Mouse (Mus musculus) ES-E14 (cell line): ENCODE data around the gene Cysrt1. TPM values are rescaled to one million over a fixed set of nuclear protein-coding genes. Genes with fewer than 3 reads are reported as not detected.
A peak's percentile ranks its signal among the peaks of the same experiment; 100 is the strongest.

Experiments
- DNase-seq: peaks from one replicate; pipeline ENCODE4 v3.0.0-alpha.2; 2013; ENCODE audit warnings: low read depth, low spot score
- H3K27ac ChIP-seq: 2 replicates; pipeline ENCODE4 v1.5.1; 2012; ENCODE audit warnings: low read depth, mild to moderate bottlenecking, low read length, moderate library complexity, mixed read lengths; ENCODE audit not compliant: poor library complexity, insufficient read depth, severe bottlenecking
- H3K36me3 ChIP-seq: 2 replicates; pipeline ENCODE4 v1.6.1; 2012; ENCODE audit warnings: mild to moderate bottlenecking, low read length, moderate library complexity, mixed read lengths; ENCODE audit not compliant: control insufficient read depth, poor library complexity, insufficient read depth, severe bottlenecking
- H3K4me1 ChIP-seq, 2 experiments: fragments of 150-350 bp in 1 of 2; sonication (generic) in 1 of 2; 2 replicates each; pipeline ENCODE4 v1.6.1; 2012; ENCODE audit warnings: low read length in 2 of 2, mild to moderate bottlenecking in 1 of 2, mixed read lengths in 1 of 2; ENCODE audit not compliant: control insufficient read depth in 2 of 2, insufficient read depth in 2 of 2, poor library complexity in 1 of 2
- H3K4me3 ChIP-seq, 2 experiments: fragments of 150-350 bp in 1 of 2; sonication (generic) in 1 of 2; 2 replicates each; pipeline ENCODE4 v1.5.1; 2012; ENCODE audit warnings: low read length in 2 of 2, low read depth in 1 of 2, mild to moderate bottlenecking in 1 of 2, mixed read lengths in 1 of 2; ENCODE audit not compliant: insufficient read depth in 1 of 2, poor library complexity in 1 of 2, severe bottlenecking in 1 of 2
- H3K9ac ChIP-seq: 2 replicates; pipeline ENCODE4 v1.6.1; 2012; ENCODE audit warnings: low read depth, mild to moderate bottlenecking, low read length, mixed read lengths; ENCODE audit not compliant: poor library complexity, insufficient read depth, severe bottlenecking
- H3K9me3 ChIP-seq: fragments of 150-350 bp; sonication (generic); 2 replicates; pipeline ENCODE4 v1.6.1; 2012; ENCODE audit warnings: low read depth, mild to moderate bottlenecking, low read length; ENCODE audit not compliant: control insufficient read depth, insufficient read depth
- CHD2 ChIP-seq: IDR thresholded peaks from 2 replicates; pipeline ENCODE4 v1.6.1; 2014; ENCODE audit warnings: mild to moderate bottlenecking, low read depth, low read length, inconsistent platforms
- HCFC1 ChIP-seq: IDR thresholded peaks from 2 replicates; pipeline ENCODE4 v1.6.1; 2012; ENCODE audit warnings: low read length, inconsistent platforms, borderline replicate concordance; ENCODE audit not compliant: insufficient read depth
- MAFK ChIP-seq: IDR thresholded peaks from 2 replicates; pipeline ENCODE4 v1.6.1; 2014; ENCODE audit warnings: mild to moderate bottlenecking, low read depth, low read length, inconsistent platforms; ENCODE audit not compliant: insufficient read depth
- ZC3H11A ChIP-seq: IDR thresholded peaks from 2 replicates; pipeline ENCODE4 v1.6.1; 2012; ENCODE audit warnings: low read depth, mild to moderate bottlenecking, inconsistent platforms, low read length, borderline replicate concordance
- ZNF384 ChIP-seq: IDR thresholded peaks from 2 replicates; pipeline ENCODE4 v1.6.1; 2012; ENCODE audit warnings: low read depth, low read length, inconsistent platforms
- in situ Hi-C, 2 experiments: fragments of 600-800 bp; cut with MboI; formaldehyde crosslinking; loops; one replicate each; pipeline ENCODE4 v1.15.1; 2025; ENCODE audit warnings: low sequenced_read_pairs in 2 of 2, inconsistent platforms in 1 of 2; ENCODE audit not compliant: unreplicated experiment in 2 of 2
- total RNA-seq: library from RNA; depleted of rRNA; stranded (reverse); fragments of 300-350 nt; gene quantifications from 2 replicates; pipeline ENCODE4 v1.2.3, GENCODE M21; 2012

Gene Cysrt1
- total RNA-seq, 1 experiment, result 0.58 TPM

DNA sequence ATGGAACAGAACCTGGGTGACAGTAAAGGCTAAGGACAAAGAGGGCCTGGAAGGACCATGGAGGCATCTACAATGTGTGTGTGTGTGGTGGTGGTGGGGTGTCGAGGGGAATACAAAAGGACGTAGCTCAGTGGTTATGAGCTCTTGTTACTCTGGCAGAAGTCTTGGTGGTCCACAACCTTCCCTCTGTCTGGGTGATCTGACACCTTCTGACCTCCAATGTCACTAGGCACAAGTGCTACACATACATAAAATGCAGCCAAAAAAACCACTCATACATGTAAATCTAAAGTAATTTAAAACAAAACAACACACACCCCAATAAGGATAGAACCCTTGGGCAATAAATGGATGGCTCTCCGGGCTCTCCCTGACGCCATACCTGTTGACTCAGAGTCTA is 14.8 kb downstream of the Cysrt1 start:
- H3K4me3 ChIP-seq, result no peak overlapping the region
- H3K9me3 ChIP-seq, result no peaks in the 10 kb centered on the region
- no peak for DNase-seq
- no peak for TF ChIP-seq HCFC1
- TF ChIP-seq CHD2, result no peak
- no peak for TF ChIP-seq ZC3H11A
- H3K4me1 ChIP-seq, result peaks cover 9 to 24% of the 10 kb centered on the region in 2 experiments; a peak in 3 of 4 replicates
- no peak overlapping the region for H3K9ac ChIP-seq
- no peak overlapping the region for H3K27ac ChIP-seq
- in situ Hi-C loops, result no loop called here
- peaks cover 14% of the 10 kb centered on the region for H3K36me3 ChIP-seq

DNA sequence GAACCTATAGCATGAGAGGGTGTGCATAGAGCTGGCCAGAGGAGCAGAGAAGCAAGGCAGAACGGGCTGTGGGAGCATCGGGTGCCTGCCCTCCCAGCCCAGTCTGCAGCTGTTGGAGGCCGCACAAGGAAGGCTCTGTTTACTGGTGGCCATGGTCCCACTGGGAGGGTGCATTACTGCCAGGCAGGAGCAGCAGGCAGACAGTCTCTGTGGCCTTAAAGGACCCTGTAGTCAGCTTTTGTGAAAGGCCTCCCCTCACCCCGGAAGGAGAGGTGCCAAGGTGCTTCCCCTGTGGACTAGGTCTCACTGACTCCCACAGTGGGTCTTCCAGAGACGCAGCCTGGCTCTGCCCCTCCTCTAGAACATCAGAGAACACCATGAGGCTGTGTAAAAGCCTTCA is 15.4 kb downstream of the Cysrt1 start:
- no peak for DNase-seq
- Histone ChIP-seq H3K9ac (no peak overlapping the region), H3K9me3 (no peaks in the 10 kb centered on the region), H3K4me3 (no peak overlapping the region), H3K4me1 (peaks cover 9 to 24% of the 10 kb centered on the region in 2 experiments; a peak in 3 of 4 replicates), H3K27ac (no peak overlapping the region), H3K36me3 (peaks cover 18% of the 10 kb centered on the region)
- TF ChIP-seq ZNF384, result no peak
- TF ChIP-seq HCFC1, result no peak
- TF ChIP-seq MAFK, result no peak
- no peak for TF ChIP-seq CHD2
- no peak for TF ChIP-seq ZC3H11A
- in situ Hi-C loops, result no loop called here

DNA sequence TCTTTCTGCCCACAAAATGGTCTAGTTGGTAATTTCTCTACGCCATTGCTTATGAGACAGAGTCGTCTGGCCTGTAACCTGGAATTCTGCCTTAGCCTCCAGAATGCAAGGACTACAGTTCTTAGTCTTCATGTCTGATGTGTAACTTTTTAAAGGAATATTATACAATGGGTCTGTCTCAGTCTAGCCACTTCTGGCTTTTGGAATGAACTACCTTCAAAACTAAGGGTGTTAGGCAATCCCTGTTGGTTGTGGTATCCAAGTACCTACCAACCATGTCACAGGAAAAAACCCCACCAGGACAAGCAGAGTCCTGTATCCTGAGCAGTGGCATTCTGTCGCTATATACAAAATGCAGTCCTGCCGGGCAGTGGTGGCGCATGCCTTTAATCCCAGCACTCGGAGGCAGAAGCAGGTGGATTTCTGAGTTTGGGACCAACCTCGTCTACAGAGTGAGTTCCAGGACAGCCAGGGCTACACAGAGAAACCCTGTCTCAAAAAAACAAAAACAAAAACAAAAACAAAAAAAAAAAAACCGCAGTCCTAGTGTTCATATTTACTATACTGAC is 16.4 kb downstream of the Cysrt1 start:
- in situ Hi-C loops, result no loop called here
- no peak for DNase-seq
- no peaks in the 10 kb centered on the region for H3K9me3 ChIP-seq
- TF ChIP-seq MAFK, result no peak
- peak overlapping the region; percentile 93; the same call in 1 of the 2 replicates for H3K27ac ChIP-seq
- H3K4me1 ChIP-seq, result peaks cover 6 to 24% of the 10 kb centered on the region in 2 experiments; a peak in 3 of 4 replicates
- peak overlapping the region; percentile 68 to 88; a peak in 3 of 4 replicates for H3K4me3 ChIP-seq
- peaks cover 25% of the 10 kb centered on the region for H3K36me3 ChIP-seq
- H3K9ac ChIP-seq, result peak overlapping the region; percentile 67; the same call in 1 of the 2 replicates

DNA sequence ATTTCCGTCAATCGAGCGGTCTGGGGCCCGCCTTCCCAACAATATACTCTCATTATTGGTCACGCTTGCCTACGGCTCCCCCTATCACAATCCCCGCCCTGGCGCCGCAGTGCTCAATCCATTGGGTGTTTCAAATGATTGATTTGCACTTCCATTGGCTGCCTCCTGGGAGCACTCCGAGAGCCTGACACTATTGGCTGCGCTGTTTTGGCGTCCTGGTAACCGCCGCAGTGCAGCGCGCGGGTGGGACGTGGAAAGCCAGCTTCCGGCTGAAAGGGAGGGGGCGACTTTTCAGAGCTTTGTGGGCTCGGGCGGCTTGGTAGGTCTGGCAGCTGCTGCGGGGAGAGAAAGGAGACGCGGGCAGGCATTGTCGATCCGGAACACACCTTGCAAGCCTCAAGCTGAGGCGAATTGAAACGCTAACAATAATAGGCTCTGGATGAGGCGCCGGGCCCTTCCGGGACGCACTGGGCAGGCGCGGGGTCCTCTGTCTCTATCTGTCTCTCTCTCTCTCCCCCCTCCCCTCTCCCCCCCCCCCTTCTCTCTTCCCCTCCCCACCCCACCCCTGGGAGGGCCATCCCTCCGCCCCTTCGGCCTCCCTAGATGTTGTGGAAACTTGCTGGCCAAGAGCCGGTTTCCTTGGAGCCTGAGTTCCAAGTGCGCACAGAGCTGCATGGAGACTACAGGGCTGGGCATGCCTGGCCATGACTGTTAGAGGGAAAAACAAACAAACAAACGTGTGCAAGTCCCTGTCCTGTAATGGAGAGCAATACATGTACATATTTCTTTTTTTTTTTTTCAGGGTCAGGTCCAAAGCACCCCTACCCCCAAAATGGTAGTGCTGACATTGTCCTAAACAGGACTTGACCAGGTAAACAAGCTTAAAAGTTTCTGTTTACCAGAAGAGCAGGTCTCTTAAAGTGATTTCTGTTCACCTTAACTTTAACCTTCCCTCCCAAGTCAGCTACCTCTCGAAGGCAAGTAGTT is 17.2 kb downstream of the Cysrt1 start:
- DNase-seq, result peak; percentile 98
- TF ChIP-seq HCFC1 (peak; percentile 55; the same call in 1 of the 2 replicates), CHD2 (peak; percentile 94), ZNF384 (no peak)
- H3K9ac ChIP-seq, result peak overlapping the region; percentile 76
- H3K4me1 ChIP-seq, result peaks cover 6 to 21% of the 10 kb centered on the region in 2 experiments; a peak in 3 of 4 replicates
- peaks cover 25% of the 10 kb centered on the region for H3K36me3 ChIP-seq
- H3K4me3 ChIP-seq, result peak overlapping the region; percentile 68 to 88
- H3K27ac ChIP-seq, result peak overlapping the region; percentile 93
- in situ Hi-C loops, result no loop called here
- H3K9me3 ChIP-seq, result no peaks in the 10 kb centered on the region

GRCm38 (mm10) chr2:25224492-25224765 is 17.8 kb downstream of the Cysrt1 start, which contains the start of gene Tubb4b:
Gene Tubb4b, minus strand, starts transcription at chr2:25224702.
- Histone ChIP-seq H3K27ac (peak within 1 kb of the TSS; percentile 98), H3K9ac (peak within 1 kb of the TSS; percentile 99), H3K4me3 (peak within 1 kb of the TSS; percentile 88 to 98), H3K9me3 (no peaks in the 10 kb centered on the region), H3K4me1 (peaks cover 6 to 21% of the 10 kb centered on the region in 2 experiments; a peak in 3 of 4 replicates), H3K36me3 (peaks cover 25% of the 10 kb centered on the region)
- in situ Hi-C loops, result no loop called here
- 0 out of 2 replicates have a peak, but pooled peaks have one; percentile 29 for TF ChIP-seq HCFC1
- no peak for TF ChIP-seq MAFK
- DNase-seq, result no peak
